Mouse (Mus musculus): ENCODE results near the gene Krt88.
A peak's percentile ranks its signal among the peaks of the same experiment; 100 is the strongest.

The Krt88 gene

GRCm38 (mm10) chr15:101447444-101447843 is at the start of gene Krt88:
TSS of gene Krt88 (plus strand) at chr15:101447744.
- DNase-seq (ENCODE audit: low spot score), result no peak

- DNase-seq (ENCODE audit: low spot score), result no peak
Measured at GRCm38 (mm10) chr15:101398269-101398668, 49.3 kb upstream of the Krt88 start.

DNA sequence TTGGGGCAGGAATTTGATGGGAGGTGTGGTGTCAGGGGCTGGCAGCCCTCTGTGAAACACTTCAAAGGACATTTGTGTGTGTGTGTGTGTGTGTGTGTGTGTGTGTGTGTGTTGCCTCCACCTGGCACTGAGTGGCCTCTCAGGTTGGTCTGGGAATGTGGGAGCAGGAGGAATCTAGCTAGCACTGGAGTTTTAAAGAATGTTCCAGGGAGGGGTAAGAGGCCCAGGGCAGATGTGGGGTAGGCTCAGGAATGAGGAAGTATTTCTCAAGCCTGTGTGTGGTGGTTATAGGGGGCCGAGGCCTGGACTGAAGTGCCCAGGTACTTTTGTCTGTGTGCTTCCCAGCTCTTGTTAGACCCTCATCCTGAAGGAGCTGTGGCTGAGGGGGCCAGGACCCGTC is 36.8 kb upstream of the Krt88 start, which contains the start of gene Krt7:
Krt7 (plus strand) TSS at position 269 of the 400 bp plus-strand sequence.
- DNase-seq (ENCODE audit: low spot score), result no peak

DNA sequence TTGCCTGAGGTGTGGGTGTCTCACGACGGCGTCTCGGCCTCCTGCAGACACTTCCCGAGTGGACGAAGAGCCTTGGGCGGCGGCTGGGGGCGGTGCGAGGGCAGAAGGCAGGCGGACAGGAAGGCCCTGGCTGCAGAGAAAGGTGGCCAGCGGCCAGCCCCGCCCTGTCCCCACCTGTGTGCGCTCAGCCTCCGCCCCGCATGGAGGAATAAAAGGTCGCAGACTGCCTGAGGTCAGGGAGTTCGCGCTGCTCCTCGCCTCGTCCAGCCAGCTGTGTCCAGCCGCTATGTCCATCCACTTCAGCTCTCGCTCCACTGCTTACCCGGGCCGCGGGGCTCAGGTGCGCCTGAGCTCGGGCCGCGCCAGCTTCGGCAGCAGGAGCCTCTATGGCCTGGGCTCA is 35.4 kb upstream of the Krt88 start:
- DNase-seq (ENCODE audit: low spot score), result peak; percentile 28

- no peak for DNase-seq (ENCODE audit: low spot score)
Measured at GRCm38 (mm10) chr15:101413916-101414635, 33.5 kb upstream of the Krt88 start.

DNA sequence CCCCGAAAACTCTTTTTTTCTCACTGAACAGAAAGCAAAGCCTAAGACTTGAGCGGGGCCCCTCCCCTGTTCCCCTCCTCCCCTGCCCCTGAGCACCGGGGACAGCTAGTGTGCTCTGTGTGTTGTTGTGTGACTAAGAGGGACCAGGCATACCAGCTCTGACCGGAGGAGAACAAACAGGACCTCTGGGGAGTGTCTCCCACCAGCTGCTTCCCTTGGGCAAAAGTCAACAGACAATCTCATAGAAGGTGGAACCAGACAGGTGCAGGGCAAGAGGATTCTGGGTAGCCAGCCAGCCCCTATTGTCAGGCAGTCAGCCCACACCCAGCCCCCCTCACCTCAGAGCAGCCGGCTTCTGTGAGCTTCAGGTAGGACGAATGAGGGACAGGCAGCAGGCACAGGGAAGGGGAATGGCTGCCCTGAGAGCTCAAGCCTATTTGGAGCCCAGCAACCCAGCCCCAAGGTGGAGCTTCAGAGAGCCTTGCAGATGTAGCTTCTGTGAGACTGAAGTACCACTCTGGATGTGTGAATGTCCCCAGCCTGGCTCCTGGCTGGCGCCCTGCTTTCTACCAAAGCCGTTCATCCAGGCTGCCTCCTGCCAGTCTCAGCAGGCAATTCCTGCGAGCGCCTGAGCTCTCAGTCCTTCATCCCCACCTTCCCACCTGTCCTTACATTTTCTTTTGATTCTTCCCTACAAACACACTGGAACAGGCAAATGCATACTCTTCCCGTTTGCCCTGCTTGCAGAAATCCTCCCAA is 32.6 kb upstream of the Krt88 start:
- DNase-seq (ENCODE audit: low spot score), result no peak

DNA sequence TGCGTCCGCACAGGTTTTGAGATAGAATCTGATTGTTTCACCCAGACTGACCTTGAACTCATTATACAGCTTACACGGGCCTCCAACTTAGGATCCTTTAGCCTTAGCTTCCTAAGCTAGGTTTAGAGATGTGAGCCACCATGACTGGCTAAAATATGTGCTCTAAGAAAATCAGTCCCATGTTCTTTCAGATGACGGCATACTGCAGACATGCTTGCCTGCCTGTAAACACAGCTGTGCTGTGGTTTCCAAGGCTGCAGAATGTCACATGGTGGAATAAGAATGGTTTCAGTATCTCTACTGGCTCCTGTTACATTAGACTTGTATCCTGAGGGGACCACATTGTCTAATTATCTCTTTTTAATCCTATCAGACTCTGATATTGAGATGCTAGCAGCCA is 28.6 kb upstream of the Krt88 start:
- no peak for DNase-seq (ENCODE audit: low spot score)

- no peak for DNase-seq (ENCODE audit: low spot score)
Measured at GRCm38 (mm10) chr15:101420903-101421302, 26.6 kb upstream of the Krt88 start.

DNA sequence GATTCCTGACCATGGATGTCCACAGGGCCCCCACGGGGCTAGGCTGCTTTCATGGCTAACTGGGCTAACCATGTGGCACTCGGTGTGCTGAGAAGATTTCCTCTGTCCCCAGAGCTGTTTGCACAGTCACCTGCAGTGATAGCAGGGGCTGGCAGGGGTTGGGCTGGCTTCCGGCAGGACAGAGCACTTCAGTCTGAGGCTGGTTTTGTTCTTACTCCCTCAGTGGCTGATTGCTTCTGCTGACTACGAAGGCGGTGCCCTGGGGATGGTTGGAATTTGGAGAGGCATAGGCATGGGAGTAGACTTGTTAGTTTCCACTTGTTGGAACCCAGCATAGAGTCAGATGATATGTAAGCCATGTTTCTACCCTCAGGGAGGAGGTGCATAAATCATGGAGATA is 22.6 kb upstream of the Krt88 start:
- DNase-seq (ENCODE audit: low spot score), result no peak

- no peak for DNase-seq (ENCODE audit: low spot score)
Measured at GRCm38 (mm10) chr15:101436611-101437010, 10.9 kb upstream of the Krt88 start.

DNA sequence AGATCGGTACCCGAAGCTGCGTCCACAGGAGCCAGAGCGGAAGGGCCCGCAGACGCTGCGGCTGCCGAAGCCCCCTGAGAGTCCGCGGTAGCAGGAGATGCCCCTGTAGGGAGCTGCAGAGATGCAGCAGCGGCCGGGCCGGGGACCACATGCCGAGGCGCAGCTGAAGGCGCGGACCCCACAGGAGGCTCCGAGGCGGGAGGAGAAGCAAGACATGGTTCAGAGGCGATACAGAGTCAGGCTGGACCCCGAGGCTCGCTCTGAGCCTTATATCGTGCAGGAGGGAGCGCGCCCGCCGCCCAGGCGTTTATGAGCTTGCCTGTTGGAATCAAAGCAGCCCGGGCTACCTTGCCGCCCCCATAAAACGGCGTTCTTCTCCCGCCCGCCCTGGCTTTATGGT is 9.0 kb upstream of the Krt88 start, which contains the start of gene Krt87:
Krt87 (minus strand) TSS at position 250 of the 400 bp plus-strand sequence.
- DNase-seq (ENCODE audit: low spot score), result no peak

GRCm38 (mm10) chr15:101440837-101441236 is 6.7 kb upstream of the Krt88 start:
- no peak for DNase-seq (ENCODE audit: low spot score)

DNA sequence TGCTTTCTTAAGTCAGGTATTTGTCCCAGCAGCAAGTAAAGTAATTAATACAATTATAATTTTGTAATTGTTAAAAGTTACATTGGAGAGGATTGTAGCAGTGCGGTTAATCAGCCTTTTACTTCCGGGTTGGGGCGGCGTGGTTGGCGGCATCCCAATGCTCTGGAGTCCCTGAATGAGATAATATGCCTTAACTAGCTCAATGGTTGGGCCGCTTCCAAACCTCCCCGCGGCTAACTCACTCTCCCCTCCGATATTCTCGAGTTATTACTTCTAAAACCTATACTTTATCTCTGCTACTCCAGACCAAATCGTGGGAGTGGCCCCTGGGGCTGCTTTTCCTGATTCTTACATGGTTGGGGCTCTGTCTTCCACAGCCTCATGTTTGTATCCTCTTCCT is 972 bp upstream of the Krt88 start:
- no peak for DNase-seq (ENCODE audit: low spot score)

- peak; percentile 56 for DNase-seq (ENCODE audit: low spot score)
Measured at GRCm38 (mm10) chr15:101453093-101453736, 5.7 kb downstream of the Krt88 start.

- no peak for DNase-seq (ENCODE audit: low spot score)
Measured at GRCm38 (mm10) chr15:101454774-101455173, 7.2 kb downstream of the Krt88 start.

DNA sequence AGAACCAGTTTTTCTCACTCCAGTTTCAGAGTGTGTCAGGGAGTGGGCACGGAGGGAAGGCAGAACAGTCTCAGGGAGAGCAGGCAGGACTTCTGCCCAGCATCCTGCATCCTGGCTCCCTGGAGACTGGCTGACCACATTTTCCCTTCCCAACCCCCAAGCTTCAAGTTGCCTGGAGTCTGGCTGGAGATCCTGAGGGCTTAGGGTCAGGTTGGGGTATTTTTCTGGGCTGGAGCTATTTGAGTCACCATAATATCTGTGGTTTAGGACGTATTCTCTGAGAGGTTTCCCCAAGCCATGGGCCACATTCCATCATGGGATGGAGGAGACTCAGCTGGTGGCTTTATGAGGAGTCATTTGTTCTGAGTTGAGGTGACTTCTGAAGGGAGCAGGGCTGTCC is 7.7 kb downstream of the Krt88 start:
- DNase-seq (ENCODE audit: low spot score), result no peak

DNA sequence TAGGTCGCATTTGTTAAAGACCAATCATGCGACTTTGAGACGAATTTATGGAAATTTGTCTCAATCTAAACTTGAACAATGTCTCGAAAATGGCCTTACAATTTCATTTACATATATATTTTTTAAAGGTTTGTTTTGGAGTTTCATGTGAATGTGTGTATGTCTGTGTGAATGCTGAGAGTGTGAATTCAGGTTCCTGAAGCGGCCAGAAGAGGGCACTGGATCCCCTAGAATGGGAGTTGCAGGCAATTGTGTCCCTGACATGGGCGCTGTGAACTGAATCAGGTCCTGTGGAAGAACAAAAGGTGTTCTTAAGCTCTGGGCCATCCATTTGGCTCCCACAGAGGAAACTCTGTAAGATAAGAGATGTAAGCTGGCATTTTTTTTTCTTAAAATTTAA is 8.3 kb downstream of the Krt88 start:
- DNase-seq (ENCODE audit: low spot score), result no peak

GRCm38 (mm10) chr15:101458361-101458930 is 10.9 kb downstream of the Krt88 start:
- DNase-seq (ENCODE audit: low spot score), result no peak

DNA sequence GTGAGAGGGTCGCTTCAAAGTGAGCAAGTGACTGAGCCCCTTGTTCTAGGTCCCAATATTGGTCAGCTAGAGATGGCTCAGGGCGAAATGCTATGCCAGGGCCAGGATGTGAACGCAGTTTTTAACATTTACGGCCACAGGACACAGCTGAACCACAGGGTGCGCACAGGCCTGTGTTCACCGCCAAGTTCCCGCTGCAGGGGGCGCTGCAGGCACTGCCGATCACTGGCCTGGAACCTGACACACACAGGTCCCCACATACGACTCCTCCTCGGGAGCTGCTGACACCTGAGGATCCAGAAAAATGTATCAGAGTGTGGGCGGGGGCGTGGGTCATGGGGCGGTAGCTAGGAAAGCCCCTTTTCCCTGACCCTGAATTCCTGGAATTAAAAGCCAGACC is 11.7 kb downstream of the Krt88 start:
- no peak for DNase-seq (ENCODE audit: low spot score)

- DNase-seq (ENCODE audit: low spot score), result no peak
Measured at GRCm38 (mm10) chr15:101463651-101464050, 16.1 kb downstream of the Krt88 start, which contains the start of gene Krt81. TSS of gene Krt81 (minus strand) at chr15:101463751.

DNA sequence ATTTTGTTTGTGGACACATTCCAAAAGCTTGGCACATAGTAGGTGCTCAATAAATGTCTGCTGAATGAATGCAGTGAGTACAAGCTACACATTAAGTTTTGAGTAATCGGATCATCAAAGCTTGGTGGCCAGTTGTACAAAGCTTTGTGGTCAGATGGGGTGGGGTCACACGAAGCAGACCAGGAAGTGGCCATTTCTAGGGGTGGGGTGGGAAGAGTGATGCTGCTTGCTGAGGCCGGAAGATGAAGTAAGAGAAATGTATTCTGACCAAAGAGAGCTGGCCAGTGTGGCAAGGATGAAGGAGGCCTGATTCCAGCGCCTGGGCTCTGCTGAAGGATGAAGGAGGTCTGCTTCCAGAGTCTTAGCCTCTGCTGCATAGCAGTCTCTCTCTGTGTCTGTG is 21.5 kb downstream of the Krt88 start:
- no peak for DNase-seq (ENCODE audit: low spot score)

GRCm38 (mm10) chr15:101472952-101473528 is 25.5 kb downstream of the Krt88 start, which contains the start of gene Krt86:
TSS of gene Krt86 (plus strand) at chr15:101473478.
- DNase-seq (ENCODE audit: low spot score), result no peak

Measured in ovary, postnatal 10 days (tissue).